Mouse (Mus musculus) megakaryocyte progenitor cell, adult 5-6 weeks (primary cell): ENCODE results near the gene Hnrnph2. TPM values are rescaled to one million over a fixed set of nuclear protein-coding genes. Genes with fewer than 3 reads are reported as not detected.

ENCODE experiments used
- ATAC-seq: replicated peaks from 2 replicates; pipeline ENCODE4 v1.8.0; 2016; ENCODE audit warnings: mild to moderate bottlenecking, moderate TSS enrichment, inconsistent platforms; ENCODE audit not compliant: poor library complexity
- total RNA-seq, 2 experiments: library from RNA; stranded (forward) in 1 of 2; stranded (reverse) in 1 of 2; fragments of 157-497, 149-512 nt in 1 of 2; fragments of 200-1000 nt in 1 of 2; gene quantifications; 2 replicates each; pipeline versions ENCODE4 v1.2.3 to v1.2.4; 2015 to 2017

The Hnrnph2 gene
- 79.0 and 80.6 TPM in 2 replicates for total RNA-seq (2015)
- 141 and 154 TPM in 2 replicates for total RNA-seq (2017)

DNA sequence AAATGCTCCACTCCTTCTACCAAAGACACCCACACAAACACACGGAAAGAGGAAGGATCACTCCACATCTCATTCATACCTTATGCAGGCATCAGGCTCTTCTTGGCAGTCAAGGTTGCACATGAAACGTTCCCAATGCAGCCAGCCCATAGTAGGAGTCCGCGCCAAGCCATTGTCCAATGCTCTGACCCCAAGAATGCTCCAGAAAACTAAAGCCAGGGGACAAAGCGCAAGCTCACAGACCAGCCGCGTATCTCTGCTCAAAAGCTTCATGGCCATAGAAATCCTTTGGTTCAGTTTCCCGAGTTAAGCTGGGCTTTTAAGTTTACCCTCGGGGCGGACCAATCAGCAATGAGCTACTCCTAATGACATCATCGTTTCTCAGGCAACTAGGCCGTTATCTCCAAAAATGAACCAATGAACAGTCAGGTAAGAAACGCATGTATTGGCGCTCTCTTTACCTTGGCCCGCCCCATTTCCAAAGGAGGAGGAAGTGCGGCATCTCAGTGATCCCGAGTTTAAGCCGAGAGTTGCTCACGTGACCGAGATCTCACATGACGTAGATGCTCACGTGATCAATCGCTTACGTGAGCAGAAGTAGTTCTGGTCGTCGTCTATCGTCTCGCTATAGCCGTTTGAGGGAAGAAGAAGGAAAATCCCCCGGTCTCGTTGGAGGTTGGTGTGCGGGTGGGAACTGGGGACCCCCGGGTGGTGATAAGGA is at the start of gene Hnrnph2, which contains the start of gene Gla:
Hnrnph2 (plus strand) TSS at position 521 of the 721 bp plus-strand sequence.
Gla (minus strand) TSS at position 467 of the 721 bp plus-strand sequence.
- ATAC-seq: peak; percentile 84

- ATAC-seq: no peak
Observed at GRCm38 (mm10) chrX:134553326-134553725, 47.7 kb upstream of the Hnrnph2 start.

DNA sequence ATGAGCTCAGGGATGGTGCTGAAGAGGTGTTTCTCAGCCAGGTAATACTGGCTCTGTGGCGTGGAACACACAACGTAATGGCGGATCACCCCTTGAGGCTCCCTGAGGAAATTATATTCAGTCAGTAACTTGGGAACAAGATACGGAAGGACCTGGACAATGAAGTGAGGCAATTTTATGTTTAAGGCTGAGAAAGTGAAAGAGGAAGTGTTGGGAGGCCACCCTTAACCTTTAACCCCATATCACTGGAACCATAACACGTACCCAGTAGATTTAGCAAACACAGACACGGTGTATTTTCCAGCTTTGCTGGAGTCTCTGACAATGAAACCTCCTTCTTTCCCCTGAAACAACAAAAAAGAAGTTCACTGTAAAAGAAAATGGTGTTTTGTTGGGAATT is 46.6 kb upstream of the Hnrnph2 start:
- ATAC-seq: peak; percentile 64

DNA sequence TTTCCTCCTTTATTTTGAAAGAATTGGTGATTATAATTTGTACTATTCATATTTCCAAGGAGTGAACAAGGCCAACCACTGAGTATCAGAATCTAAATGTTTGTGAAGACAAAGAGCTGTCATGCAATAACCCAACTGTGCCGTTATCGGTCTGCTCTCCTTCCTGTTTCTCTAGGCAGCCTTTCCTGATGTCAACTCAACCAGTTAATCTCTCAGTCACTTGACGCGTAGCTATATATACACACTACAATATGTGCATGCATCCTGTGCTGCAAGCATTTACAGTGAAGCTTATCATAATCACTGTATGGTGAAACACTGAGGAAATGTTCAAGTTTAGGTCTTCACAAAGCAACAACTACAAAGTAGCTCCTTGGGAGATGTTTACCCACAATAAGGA is 36.7 kb upstream of the Hnrnph2 start:
- peak; percentile 81 for ATAC-seq

DNA sequence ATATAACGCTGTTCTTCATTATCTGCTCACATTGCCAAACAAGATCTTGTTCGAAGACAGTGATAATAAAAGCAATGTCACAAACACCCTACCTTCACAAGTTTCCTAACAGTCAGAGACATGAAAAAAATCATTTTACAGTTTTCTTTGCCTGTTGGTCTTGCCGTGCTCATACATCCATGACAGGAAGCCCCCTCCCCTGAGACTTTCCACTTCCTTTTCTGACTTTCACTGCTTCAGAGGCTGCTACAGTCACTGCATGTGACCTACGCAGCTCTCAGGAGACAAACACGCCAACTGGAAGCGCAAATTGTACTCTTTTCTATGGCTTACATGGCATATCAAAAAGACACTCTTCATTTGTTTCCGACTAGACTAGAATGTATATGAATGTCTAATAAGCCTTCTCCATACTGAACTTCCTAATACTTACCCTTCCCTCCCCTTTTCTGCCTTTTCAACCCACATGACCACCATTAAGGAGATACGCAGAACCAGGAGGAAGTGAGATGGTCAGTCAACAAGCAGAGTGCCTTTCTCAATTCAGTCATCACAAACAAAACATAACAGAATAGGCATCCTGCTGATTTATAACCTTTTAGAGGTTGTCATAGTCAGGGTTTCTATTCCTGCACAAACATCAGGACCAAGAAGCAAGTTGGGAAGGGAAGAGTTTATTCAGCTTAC is 34.3 kb upstream of the Hnrnph2 start:
- ATAC-seq: peak; percentile 72

DNA sequence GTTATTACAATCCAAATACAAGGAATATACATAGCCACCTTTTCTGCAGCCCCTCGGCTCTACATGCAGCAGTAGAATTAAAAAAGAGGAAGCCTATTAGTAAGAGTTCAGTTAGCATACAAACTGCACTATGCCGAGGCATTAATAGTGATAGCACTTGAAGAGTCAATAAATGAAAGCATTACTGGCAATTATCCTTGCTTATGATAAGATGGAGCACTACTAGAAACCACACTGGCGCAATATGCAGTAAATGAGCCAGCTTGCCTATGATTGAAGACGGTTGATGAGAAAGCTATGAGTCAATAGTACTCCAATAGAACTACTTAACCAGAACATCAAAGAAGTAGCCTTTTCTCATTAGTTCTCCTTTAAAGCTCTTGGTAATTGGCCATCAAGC is 23.1 kb upstream of the Hnrnph2 start:
- ATAC-seq: no peak

GRCm38 (mm10) chrX:134580528-134581305 is 20.3 kb upstream of the Hnrnph2 start:
- ATAC-seq: no peak

GRCm38 (mm10) chrX:134582270-134582669 is 18.7 kb upstream of the Hnrnph2 start:
- peak; percentile 9; the same call in 1 of the 2 replicates for ATAC-seq

DNA sequence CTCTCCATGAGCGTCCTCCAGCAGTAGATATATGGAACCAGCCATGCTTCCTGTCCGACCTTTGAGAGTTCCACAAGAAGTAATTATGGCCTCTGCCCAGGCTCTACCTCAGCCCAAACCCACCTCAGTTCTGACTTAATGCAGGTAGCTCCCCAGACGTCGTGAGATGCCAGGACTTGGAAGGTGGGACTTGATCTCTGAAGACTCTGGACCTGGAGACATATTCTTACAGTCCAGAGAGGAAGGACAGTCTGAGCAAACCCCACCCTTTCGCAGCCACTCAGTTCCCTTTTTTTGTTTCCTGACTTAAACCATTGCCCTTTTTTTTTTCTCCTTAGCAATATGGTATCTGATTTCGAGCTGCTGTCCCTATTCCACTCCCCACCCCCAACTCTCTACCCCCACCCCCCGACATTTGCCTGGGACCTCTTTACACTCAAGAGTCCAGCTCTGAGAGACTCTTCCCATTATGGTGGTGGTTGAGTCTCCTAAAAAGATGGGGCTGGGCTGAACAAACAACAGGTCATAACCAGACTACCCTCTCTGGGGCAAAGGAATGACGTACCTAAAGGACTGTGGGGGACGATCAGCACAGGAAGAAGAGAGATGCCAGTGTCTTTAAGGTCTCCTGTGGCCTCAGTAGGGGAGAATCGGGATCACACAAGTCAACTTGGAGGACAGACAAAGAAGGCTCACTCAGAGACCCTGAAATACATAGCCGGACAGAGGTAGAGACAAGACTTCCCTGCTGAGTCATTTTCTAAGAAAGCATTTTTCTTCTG is 17.9 kb upstream of the Hnrnph2 start, which contains the start of gene Btk:
Btk (minus strand) TSS at position 683 of the 782 bp plus-strand sequence.
- peak; percentile 18; the same call in 1 of the 2 replicates for ATAC-seq

DNA sequence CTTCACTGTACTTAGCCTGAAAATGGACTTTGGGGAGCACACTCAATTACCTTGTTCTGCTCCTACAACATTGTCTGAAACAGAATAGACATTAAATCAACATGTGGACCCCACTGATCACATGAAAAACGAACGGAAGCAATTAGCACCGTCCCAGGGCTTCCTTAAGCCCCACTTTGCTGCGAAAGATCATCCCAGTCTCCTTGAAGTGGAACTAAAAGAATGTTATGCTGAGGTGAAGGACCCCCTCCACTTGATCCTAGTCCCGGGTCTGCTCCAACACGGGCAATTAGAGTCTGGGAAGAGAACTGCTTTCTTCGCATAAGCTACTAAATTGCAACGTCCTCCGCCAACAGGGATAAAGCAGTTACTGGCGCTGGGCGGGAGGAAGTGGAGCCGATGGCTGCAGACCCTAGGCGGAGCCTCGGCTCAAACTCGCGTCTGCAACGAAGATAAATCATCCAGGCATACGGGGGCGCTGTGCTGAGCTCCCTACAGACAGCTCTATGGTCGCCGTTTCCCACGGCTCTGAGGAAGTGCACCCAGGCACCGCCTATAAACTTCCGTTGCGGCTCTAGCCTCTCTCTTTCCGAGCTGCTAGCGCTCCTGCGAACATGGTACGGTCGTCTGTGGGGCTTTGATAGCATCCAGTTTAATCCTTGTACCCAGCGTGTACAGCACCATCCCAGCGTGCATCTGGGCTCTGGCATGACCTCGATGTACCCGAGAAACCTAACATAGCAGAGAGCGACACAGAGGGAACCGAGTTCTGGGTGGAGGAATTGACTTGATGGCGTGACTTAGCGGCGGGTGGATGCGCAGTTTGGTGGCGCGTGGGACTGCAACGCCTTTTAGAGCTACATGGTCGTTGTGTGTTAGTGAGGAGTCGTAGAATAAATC is 15.6 kb upstream of the Hnrnph2 start, which contains the start of gene Rpl36a:
Rpl36a (plus strand) TSS at position 552 of the 900 bp plus-strand sequence.
- peak; percentile 80 for ATAC-seq

DNA sequence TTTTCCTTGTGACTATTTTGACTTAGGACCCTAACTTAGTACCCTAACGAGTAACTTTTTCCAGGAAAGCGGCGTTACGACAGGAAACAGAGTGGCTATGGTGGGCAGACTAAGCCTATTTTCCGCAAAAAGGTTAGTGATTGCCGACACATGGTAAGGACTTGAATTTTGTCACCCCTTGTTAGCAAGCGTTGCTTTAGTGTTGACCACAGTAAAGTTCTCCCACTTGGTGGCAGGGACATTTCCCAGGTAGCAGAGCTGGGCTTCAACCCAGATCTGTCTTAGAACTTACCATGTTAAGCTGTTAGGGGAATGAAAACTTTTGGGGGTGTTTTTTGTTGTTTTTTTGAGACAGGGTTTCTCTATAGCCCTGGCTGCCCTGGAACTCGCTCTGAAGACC is 14.5 kb upstream of the Hnrnph2 start:
- no peak for ATAC-seq

GRCm38 (mm10) chrX:134588261-134588660 is 12.7 kb upstream of the Hnrnph2 start:
- ATAC-seq: no peak

GRCm38 (mm10) chrX:134588997-134589396 is 12.0 kb upstream of the Hnrnph2 start:
- no peak for ATAC-seq

DNA sequence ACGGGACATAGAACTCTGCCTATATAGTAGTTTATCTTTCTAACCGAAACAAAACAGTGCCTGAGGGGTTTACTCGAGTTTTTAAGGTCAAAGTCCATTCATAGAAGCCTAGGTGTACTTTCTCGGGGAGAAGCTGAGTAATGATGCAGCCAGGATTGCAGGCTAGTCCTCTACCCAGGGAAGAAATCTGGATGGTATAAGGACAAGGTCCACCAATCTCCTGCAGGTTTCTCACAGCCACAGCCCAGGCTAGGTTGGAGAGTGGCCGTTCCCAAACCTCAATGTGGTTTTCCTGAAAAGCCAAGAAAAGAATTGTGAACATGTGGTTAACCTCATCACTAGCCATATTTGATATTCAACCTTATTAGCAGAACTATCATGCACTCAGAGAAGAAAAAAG is 11.1 kb upstream of the Hnrnph2 start:
- no peak for ATAC-seq

- ATAC-seq: peak; percentile 32
Observed at GRCm38 (mm10) chrX:134599922-134600565, 935 bp upstream of the Hnrnph2 start.

- ATAC-seq: peak; percentile 49
Observed at GRCm38 (mm10) chrX:134601380-134602120, 571 bp downstream of the Hnrnph2 start.

DNA sequence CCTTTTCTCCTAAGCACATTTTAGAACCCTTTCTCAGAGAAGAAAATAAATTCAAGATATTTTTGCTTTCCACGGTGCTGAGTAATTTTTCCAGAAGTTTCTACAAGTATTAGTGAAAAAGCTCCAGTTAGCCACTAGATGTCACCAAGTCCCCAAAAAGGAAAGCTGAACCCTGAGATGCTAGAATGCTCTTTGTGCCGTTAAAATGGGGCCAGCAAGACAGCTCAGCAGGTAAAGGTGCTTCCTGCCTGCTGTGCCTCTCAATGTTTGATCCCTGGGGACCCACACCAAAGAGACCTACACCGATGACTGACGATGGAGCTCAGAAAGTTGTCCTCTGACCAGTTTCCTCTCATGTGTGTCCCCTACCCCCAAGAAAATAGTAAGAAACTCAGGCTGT is 8.5 kb downstream of the Hnrnph2 start:
- peak; percentile 57 for ATAC-seq

- 0 out of 2 replicates have a peak, but pooled peaks have one; percentile 21 for ATAC-seq
Observed at GRCm38 (mm10) chrX:134610984-134611383, 10.0 kb downstream of the Hnrnph2 start.
